Mouse (Mus musculus) liver, postnatal 0 days (tissue): ENCODE measurements around the gene Afg3l1.

Experiments used
- CTCF ChIP-seq: sonication (generic); IDR thresholded peaks from 2 replicates; pipeline ENCODE4 v1.5.1; 2016; ENCODE audit warnings: antibody characterized with exemption, low read depth
- EP300 ChIP-seq: IDR thresholded peaks from 2 replicates; pipeline ENCODE4 v1.6.1; 2016; ENCODE audit warnings: antibody characterized with exemption, low read depth, mild to moderate bottlenecking

- TF ChIP-seq CTCF (peak; percentile 74), EP300 (no peak)
Observed at GRCm38 (mm10) chr8:123442871-123443575, 34.7 kb upstream of the Afg3l1 start.
